Mouse (Mus musculus) retina, postnatal 1 day (tissue): ENCODE measurements around the gene Brcc3.

Experiments
- DNase-seq: peaks from one replicate; pipeline ENCODE4 v3.0.0-alpha.2; 2012

Gene Brcc3

GRCm38 (mm10) chrX:75415936-75416785 is at the start of gene Brcc3, which contains the start of the genes Cmc4 and Mtcp1:
Brcc3 (plus strand) TSS chrX:75416628.
Cmc4 (minus strand) TSS chrX:75416584.
Mtcp1 (minus strand) TSS chrX:75416588.
- DNase-seq: peak; percentile 93

GRCm38 (mm10) chrX:75370197-75370596 is 46.2 kb upstream of the Brcc3 start:
- peak; percentile 5 for DNase-seq

- no peak for DNase-seq
These were observed 43.6 kb upstream of the Brcc3 start for GRCm38 (mm10) chrX:75372666-75373425.

DNA sequence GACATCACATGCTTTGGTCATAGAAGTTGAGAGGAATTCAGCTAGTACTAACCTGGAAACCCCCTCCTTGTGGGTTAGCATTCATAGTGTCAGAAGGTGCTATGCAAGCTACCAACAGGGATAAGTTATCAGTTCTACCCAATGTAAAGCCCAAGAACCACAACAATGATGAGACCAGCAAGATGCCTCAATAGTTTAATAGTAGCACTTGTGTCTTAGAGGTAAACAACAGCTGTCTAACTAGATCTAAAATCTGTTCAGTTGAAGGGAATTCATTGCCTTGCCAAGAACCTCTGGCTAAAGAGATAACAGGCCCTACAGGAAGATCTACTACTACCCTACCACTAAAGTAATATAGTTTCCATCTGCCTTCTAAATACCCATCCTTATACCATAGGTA is 39.6 kb upstream of the Brcc3 start:
- DNase-seq: no peak

DNA sequence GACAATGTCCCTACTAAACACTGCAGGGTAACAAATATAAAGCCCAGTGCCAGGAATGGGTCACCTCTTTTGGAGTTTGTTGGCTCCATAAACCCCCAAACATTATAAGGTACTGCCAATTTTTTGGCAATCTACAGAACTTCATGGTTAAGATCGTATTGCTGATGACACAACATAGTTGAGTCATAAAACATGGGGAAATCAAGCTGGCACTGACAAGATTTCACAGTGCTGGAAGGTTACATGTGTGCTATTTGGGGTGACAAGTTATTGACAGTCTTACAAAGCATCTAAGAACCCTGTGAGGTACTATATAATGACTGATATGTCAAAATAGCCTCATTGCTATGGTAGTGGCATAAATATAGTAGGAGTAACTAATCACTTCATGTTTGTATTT is 35.3 kb upstream of the Brcc3 start:
- no peak for DNase-seq

- no peak for DNase-seq
These were observed 34.7 kb upstream of the Brcc3 start for GRCm38 (mm10) chrX:75381699-75382098.

GRCm38 (mm10) chrX:75382195-75382771 is 34.1 kb upstream of the Brcc3 start, which contains the start of the genes Fundc2 and F8:
Fundc2 (plus strand) TSS chrX:75382399.
F8 (minus strand) TSS chrX:75382615.
- peak; percentile 91 for DNase-seq

DNA sequence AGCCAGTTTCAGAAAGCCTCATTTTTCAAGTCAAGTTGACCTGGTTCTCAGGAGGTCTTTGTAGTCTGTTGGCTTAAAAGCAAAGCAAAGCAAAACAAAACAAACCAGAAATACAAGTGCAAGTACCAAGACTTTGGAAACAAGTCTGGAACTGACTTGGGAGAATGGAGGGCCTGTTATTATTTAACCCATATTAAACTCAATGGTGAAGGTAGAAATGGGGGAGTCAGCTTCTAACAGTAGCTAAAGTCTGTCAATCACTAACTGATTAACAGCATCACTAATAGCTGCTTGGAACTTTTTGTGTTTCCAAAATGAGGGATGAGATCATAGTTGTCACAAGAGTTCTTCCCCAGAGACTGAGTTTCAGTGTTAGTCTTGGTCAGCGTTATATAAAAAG is 17.0 kb upstream of the Brcc3 start:
- no peak for DNase-seq

GRCm38 (mm10) chrX:75402668-75403067 is 13.8 kb upstream of the Brcc3 start:
- no peak for DNase-seq

DNA sequence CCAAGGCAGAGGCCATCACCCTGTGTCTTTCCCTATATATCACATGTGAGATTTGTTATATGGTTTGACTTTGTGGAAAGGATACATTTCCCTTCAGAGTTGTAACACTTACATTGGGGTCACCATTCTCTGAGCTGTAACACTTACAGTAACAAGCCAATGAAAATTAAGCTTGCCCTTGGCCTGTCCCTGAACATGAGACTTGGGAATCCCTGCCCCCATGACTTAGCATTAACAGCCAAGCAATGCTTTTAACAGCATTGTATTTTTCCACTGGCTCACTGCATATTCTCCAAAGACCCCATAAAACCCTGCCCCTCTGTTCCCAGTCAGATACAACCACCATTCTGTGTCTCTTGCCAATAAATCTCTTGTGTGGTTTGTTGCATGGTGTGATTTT is 13.1 kb upstream of the Brcc3 start:
- no peak for DNase-seq

DNA sequence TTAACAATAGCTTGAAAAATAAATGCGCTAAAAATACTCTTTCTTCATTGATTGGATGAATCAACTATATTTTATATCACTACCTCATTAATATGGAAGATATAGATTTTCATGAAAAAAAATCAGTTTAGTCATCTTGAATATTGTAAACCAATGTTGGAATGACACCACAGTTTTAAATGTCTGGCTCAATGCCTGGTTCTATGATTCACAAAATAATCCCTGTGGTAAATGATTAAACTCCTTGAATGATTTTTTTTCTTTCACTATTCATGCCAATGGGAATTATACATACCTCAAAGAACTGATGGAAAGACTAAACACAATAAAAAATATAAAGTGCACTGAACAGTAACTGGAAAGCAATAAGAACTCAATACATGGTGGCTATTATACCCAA is 6.7 kb upstream of the Brcc3 start:
- DNase-seq: no peak

- no peak for DNase-seq
These were observed 38.2 kb downstream of the Brcc3 start for GRCm38 (mm10) chrX:75454597-75454996.

- peak; percentile 74 for DNase-seq
These were observed 58.8 kb downstream of the Brcc3 start for GRCm38 (mm10) chrX:75475182-75475644.

DNA sequence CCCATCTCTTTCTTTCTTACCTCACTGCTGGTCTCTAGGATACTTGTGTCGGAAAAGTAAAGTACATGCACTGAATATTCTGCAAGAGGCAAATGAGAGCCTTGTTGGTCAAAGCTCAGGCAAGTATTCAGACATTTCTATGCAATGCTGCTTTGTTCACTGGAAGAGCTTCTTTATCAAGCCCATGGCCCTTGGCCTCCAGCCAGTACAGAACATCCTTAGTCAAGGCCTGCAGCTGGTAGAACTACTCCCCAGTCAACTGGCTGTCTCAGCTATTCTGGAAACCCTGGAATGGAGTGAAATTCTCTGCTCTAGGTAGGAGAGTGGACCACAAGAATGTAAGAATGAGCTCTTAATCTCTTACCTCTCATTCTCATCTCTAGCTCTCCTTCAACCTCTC is 73.5 kb downstream of the Brcc3 start:
- no peak for DNase-seq
